Mouse (Mus musculus) left cerebral cortex, postnatal 25 days (tissue): ENCODE measurements at regions not wholly inside any gene's neighbourhood (a gene's known extent, or its start where the extent isn't known, plus 50 kb on each side); places are given as distances from the start of the nearest gene placed in this dataset.

ENCODE experiments used
- DNase-seq, 2 experiments: peaks; one replicate each; pipeline ENCODE4 v3.0.0; 2022; ENCODE audit warnings: low spot score in 2 of 2, mixed read lengths in 1 of 2
- intact Hi-C: fragments of 180-260 bp; cut with DNase I; formaldehyde crosslinking; loops from one replicate; pipeline ENCODE4 v1.15.1; 2025

GRCm38 (mm10) chr10:19412926-19413325 lies 56.6 kb downstream of the Olig3 start:
- intact Hi-C loops: no loop called here

GRCm38 (mm10) chr10:19413935-19414334 lies 57.6 kb downstream of the Olig3 start:
- intact Hi-C loops: no loop called here
- DNase-seq: no peak

More at GRCm38 (mm10) chr10:19412926-19413325, 56.6 kb downstream of the Olig3 start:
- DNase-seq: no peak

- intact Hi-C loops: no loop called here
- no peak for DNase-seq
These were observed 58.5 kb downstream of the Olig3 start for GRCm38 (mm10) chr10:19414834-19415233.

- no peak for DNase-seq
- intact Hi-C loops: no loop called here
These were observed 67.7 kb downstream of the Olig3 start for GRCm38 (mm10) chr10:19424030-19424429.

- no peak for DNase-seq
- intact Hi-C loops: no loop called here
These were observed 68.6 kb downstream of the Olig3 start for GRCm38 (mm10) chr10:19424961-19425360.

GRCm38 (mm10) chr10:19426835-19427234 lies 70.5 kb downstream of the Olig3 start:
- intact Hi-C loops: no loop called here

GRCm38 (mm10) chr10:19432515-19432914 lies 76.2 kb downstream of the Olig3 start:
- DNase-seq: no peak
- intact Hi-C loops: no loop called here

More at GRCm38 (mm10) chr10:19426835-19427234, 70.5 kb downstream of the Olig3 start:
- no peak for DNase-seq

- intact Hi-C loops: no loop called here
- no peak for DNase-seq
These were observed 78.3 kb downstream of the Olig3 start for GRCm38 (mm10) chr10:19434661-19435060.

- no peak for DNase-seq
- intact Hi-C loops: no loop called here
These were observed 85.5 kb downstream of the Olig3 start for GRCm38 (mm10) chr10:19441807-19442206.

GRCm38 (mm10) chr10:19443516-19443915 lies 87.2 kb downstream of the Olig3 start:
- intact Hi-C loops: no loop called here
- no peak for DNase-seq

GRCm38 (mm10) chr10:19448838-19449559 lies 92.7 kb downstream of the Olig3 start:
- DNase-seq: no peak
- intact Hi-C loops: no loop called here

- DNase-seq: no peak
- intact Hi-C loops: no loop called here
These were observed 102.7 kb downstream of the Olig3 start for GRCm38 (mm10) chr10:19459053-19459452.

- no peak for DNase-seq
- intact Hi-C loops: no loop called here
These were observed 103.4 kb downstream of the Olig3 start for GRCm38 (mm10) chr10:19459709-19460108.

GRCm38 (mm10) chr10:19460164-19460563 lies 103.8 kb downstream of the Olig3 start:
- intact Hi-C loops: no loop called here
- no peak for DNase-seq

- intact Hi-C loops: no loop called here
- DNase-seq: no peak
These were observed 107.5 kb downstream of the Olig3 start for GRCm38 (mm10) chr10:19463800-19464199.

GRCm38 (mm10) chr10:19464504-19464903 lies 108.2 kb downstream of the Olig3 start:
- intact Hi-C loops: no loop called here
- no peak for DNase-seq

- no peak for DNase-seq
- intact Hi-C loops: no loop called here
These were observed 115.2 kb downstream of the Olig3 start for GRCm38 (mm10) chr10:19471349-19472040.

- intact Hi-C loops: no loop called here
- no peak for DNase-seq
These were observed 115.7 kb downstream of the Olig3 start for GRCm38 (mm10) chr10:19472066-19472465.

- intact Hi-C loops: no loop called here
- DNase-seq: no peak
These were observed 116.7 kb downstream of the Olig3 start for GRCm38 (mm10) chr10:19472949-19473535.

- intact Hi-C loops: no loop called here
- DNase-seq: no peak
These were observed 106.1 kb upstream of the Ifngr1 start for GRCm38 (mm10) chr10:19485537-19486135.
